Mouse (Mus musculus): ENCODE results near the gene Magi2.
"Not testable (repeated sequence)": the region's sequence is repeated elsewhere in the genome, so short reads cannot be mapped to it uniquely, and the experiment has no call there.

Gene Magi2

DNA sequence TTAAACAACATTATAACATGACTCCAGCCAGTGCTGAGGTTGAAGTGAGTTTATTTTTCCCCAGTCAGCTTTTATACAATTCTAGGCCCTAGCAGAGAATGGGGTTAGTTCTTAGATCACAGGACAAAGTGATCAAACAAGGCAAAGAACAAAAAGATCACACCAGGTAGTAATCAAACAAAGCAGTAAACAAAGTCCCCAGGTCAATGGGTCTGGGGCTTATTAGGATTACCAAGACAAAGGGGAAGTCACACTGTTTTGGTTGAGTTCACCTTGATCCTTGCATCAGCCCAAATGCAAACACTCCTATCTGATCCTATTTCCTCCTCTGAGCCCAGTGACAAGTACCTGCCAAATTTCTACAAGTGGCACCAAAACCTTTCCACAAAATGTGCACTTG lies 1190.5 kb downstream of the Magi2 start:
- no peak for DNase-seq

DNA sequence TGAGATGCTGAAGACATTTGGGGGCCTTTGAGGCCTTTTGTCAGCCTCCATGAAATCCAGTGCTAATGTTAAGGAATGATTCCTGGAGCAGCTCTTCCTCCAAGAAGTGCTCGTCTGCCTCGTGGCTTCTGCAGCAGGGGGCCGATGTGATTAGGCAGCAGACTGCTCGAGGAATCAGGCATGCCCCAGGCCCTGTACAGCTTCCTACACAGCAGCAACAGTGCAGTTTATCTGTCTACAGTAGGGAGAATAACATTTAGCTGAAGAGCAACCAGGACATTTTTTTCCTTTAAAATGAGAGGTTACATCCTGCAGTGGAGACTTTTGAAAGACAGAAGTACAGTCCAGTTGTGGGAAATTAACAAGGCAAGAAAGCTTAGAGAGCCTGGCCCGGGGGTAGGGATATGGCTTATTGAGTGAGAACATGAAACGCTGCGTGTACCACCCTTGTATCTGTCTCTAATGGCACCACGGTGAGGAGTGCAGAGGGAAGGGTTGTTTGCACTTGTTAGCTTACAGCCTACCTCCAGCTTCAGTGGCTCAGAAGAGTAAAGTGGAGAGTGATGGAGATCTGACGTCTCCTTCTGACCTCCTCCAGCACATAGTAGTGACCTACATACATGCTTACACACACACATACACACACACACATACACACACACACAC lies 1205.4 kb downstream of the Magi2 start:
- no peak for DNase-seq

DNA sequence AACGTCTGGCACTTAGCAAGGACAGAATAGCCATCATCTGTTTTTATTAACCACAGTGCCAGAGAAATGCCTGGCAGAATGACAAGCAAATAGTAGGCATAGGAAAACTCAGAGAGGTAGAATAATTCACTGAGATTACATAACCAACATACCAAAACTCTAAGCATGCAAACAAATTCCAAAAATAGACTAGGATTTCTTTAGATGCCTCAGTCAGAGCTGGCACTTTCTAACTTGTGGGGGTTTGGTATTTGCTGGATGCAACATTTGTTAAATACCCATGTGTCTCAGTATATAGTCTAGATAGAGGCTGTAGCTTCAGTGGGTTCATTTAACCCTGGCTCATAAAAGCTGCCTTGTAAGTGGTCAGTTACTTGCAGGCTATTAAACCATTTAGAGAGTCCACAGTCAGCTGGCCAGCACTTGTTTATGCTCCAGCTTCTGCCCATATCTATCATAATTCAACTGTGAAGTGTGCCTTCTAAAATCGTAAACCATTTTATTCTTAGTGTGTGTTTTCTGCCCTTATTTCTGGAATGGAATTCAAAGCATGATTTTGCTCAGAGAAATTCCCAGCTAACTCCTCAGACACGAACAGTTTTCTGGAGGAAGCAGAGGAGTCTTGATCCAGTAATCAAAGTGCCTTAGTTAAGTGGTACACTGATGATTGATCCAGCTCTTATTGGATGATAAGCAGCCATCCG lies 1219.8 kb downstream of the Magi2 start:
- no peak for DNase-seq

DNA sequence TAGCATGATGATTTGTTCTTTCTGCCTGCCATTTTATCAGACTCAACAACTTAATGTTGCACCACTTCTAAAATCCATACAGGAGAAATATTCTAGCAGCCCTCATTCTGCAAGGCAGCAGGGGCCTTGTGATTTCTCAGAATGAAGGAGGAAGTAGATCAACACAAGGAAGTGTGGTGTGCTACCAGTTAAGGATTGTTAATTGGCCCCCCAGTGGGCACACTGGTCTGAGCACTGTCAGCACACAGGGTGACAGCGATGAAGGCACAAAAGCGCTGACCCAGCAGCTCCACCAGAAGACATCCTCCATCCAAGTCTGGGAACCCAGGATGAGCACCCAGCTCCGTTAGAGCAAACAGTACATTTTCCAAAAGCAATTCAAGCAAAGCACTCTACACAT lies 1229.3 kb downstream of the Magi2 start:
- DNase-seq, result no peak

DNA sequence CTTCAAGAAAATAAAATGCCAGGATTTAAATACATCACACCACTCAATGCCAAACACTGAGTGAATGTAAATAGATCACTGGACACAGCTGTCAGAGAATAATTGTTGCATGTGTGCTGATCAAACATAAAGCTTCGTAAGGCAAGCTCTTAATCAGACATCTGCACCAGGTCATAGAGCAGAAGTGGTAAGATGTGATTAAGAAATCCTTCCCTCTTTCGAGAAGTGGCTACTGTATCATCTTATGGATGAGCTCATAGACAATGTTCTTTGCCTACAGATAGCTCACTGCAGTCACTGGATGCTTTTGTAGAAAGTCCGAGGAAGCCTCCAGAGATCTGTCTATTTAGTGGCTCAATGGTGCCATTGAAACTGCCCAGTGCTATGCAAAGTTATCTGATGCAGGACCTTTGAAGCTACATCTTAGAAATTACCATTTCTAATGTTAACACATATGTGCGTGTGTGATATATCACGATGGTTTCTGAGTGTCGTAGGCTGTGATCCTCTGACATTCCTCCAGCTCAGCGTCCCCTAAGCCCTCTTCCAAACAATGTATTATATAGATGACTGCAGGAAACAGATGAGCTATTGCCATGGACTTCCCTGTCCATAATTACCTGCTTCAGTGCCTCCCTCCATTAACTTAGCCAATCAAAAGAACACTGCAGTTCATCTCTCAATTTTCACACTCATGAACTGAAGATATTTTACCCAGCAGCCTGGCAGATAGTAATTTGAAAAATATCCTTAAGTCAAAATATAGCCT lies 1231.1 kb downstream of the Magi2 start:
- no peak for DNase-seq

DNA sequence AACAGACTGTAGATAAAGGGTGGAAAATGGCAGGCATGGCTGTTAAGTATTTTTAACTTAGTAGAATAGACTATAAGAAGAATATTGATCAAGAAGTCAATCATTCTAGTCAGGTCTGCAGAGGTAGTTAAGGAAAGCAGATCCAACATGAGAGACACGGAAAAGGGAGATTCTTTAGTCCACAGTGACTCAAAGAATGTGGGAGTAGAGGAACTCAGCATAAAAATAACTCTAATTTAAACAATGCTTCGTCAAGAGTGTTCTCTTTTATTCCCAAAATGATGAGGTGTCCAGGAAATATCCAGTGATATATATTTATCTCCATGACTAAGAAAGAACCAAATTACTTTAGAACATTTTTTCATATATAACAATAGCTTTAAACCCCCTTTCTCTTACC lies 1234.9 kb downstream of the Magi2 start:
- no peak for DNase-seq

DNA sequence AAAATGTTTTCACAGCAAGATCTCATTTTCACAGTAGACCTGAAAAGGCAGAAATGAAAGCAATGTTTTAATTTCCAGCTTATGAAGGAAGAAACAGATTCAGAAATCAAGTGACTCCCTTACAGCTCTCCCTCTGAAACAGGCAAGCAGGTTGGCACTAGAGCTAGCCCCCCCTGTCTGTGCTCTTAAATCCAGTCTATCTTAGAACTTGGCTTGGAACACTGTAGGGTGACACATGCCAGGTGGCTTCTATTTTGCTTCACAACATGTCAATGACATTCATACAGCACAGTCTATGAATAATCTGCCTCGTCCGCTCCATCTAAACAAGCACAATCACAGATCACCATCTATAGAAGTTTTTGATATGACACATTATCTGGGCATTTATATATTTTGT lies 1235.5 kb downstream of the Magi2 start:
- no peak for DNase-seq

DNA sequence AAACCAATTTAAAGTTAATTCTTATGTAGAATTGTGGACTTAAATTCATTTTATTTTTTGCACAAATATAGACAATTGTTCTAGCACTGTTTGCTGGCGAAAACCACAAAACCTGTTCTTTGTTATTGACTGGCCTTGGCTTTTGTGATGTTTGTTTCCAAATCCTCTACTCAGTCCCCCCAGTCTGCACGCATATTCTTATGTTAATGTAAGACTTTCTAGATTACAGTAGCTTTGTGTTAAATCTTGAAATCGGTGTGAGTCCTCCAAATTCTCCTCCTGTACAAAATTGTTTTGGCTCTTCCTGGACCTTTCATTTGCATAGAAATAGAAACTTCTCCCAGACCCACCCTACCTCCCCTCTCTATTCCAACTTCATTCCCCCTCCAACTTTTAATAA lies 1242.9 kb downstream of the Magi2 start:
- DNase-seq, result no peak

DNA sequence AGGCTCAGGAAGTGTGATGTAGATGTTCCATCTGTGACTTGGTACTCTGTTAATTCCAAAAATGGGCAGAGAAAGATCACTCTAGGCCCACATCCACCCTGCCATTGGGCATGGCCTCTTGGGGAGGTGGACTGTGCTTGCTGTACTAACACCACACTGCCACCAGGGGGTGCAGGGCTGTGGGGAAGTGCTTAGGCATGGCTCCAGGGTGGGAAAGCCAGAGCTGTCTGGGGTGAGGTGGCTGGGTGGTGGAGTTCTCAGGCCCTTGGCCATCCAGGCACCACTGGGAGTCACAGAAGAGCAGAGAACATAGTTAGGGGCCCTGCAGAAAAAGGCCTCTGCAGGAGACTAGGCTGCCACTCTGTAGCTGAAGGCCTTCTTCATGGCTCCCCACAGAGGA lies 1243.6 kb downstream of the Magi2 start:
- DNase-seq, result peak; percentile 36 to 38

DNA sequence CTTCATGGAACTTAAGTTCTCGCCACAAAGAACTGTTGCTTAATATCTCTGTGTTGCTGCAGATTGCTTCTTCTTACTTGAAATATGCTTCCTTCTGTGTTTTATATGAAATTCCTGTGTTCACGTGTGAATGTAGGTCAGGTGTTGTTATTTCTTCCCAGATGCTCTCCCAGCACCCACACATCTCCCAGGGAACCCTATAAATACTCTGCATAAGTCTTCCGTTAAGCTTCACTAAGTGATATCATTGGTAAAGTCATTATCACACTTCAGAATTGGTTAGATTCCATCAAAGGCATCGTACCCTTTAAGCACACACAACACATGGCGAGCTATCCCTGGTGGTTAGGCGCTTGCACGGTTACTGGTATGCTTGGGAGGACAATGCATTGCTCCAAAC lies 1257.7 kb downstream of the Magi2 start:
- no peak for DNase-seq

DNA sequence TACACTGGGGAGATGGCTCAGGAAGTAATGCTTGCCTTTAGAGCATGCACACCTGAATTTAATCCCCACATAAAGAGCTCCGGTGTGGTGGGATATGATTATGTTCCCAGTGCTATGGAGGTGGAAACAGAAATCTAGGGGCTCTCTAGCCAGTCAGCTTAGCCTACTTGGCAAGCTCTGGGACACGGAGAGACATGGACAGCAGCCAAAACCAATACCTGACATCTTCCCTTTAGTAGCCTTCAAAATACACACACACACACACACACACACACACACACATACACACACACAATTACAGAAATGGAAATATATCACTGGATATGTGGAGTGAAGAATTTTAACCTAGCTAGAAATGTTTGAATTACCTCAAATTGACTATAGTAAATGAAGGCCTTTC lies 1265.1 kb downstream of the Magi2 start:
- DNase-seq, result no peak

DNA sequence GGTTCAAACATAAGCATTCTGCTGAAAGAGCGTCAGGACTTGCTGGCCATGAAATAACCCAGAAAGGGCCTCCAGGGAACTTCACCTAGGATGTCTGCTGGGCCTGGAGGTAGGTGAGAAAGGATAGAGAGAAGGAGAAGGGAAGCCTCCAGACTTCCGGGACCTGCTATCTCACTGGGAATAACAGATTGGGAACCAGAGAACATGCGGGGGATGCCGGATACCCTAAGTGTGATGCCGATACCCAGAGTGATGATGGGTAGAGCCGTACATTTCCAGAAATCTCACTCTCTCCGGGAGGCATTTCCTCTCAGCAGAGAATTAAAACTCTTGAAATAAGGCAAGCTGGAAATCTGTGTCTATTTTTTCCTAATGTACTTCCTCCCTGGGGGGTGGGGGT lies 1265.8 kb downstream of the Magi2 start:
- DNase-seq, result no peak

DNA sequence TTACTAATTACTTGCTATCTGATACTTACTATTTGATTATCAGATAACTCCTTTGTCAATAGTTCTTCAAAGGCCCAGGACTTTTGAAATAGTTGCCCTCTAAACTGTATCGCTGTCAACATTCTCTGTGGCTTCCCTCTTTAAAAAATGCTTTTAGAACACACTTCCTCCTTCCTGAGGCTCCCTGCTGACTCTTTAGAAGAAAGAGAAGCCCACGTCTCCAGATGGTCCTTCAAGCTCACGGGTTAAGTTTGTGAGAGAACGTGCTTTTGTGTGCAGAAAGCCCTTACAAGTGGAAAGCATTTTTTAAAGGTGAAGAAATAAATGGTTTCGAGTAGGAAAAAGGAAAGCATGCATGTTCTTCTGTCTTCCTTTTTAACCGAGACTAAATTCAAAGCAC lies 1267.2 kb downstream of the Magi2 start:
- DNase-seq, result no peak

DNA sequence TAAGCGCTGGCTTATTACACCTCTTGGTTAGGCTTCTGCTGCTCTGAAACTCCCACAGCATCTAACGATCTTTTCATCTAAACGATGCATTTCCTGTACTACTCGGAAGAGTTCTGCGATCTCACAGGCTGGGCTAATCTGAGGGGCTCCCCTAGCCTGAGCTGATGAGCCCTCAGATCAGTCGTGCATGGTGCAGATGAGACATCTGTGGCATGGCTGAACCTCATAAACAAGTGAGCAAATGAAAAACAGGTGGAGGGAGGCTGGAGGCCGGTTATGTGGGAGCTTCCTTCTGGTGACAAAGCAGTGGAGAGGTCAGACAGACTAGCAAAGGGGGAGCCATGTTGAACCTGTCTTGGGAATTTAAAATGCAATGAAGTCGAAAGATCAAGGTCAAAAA lies 1270.1 kb downstream of the Magi2 start:
- DNase-seq, result no peak

DNA sequence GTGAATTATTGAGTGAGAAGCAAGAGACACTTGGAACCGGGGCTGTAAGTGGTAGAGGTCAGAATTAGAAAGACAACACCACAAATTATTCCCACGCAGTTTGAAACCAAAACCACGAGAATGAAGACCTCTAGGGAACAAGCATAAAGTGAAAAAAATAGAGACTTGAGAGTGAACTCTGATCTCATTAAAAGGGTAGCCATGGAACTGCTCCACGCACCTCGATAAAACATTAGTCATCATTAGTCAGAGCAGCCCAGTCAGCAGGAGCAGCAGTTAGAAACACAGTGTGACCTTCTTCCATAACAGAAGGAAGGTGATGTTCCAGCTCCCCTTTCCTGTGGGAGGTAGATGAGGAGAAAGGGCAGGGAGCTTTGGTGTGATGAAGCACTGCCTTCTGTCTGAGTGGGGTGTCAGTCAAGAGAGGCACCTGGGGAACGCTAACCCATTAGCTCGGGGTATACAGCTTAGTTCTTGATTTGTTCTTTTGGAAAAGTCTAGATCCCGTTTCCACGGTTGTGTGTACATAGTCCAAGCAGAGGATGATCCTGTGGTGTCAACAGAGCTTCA lies 1272.3 kb downstream of the Magi2 start:
- DNase-seq, result no peak

DNA sequence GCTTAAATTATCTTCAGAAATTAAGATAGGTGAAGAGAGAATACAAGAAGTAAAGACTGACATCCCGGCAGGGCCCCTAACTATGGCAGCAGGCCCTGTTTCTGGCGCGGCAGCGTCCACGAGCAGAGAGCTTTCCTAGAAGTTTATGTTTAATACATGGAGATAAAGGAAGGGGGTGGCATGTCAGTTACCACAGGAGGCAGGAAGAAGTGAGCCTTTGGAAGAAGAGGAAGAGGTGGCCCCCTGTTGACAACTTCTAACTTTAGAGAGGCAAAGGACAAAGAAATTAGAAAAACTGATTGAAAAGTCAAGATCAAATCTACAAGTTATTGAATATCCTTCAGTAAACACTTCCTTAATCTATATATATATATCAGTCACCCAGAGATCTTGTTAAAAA lies 1281.8 kb downstream of the Magi2 start:
- no peak for DNase-seq

DNA sequence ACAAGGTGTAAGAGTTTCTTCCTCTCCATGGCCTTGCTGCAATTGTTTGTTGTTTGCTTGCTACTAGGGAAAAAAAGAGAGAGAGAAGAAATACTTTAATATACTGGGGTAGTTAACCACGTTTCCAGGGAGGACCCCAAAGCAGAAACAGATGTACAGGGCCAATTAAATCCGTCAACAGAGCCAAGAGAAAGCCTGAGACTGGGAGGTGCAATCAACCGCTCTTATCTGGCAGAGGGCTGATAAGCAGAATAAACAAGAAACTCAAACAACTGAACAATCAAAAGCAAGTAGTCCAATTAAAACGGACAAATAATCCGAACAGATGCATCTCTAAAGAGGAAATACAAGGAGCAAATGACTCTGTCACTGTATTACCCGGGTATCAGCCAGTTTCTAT lies 1282.8 kb downstream of the Magi2 start:
- no peak for DNase-seq

DNA sequence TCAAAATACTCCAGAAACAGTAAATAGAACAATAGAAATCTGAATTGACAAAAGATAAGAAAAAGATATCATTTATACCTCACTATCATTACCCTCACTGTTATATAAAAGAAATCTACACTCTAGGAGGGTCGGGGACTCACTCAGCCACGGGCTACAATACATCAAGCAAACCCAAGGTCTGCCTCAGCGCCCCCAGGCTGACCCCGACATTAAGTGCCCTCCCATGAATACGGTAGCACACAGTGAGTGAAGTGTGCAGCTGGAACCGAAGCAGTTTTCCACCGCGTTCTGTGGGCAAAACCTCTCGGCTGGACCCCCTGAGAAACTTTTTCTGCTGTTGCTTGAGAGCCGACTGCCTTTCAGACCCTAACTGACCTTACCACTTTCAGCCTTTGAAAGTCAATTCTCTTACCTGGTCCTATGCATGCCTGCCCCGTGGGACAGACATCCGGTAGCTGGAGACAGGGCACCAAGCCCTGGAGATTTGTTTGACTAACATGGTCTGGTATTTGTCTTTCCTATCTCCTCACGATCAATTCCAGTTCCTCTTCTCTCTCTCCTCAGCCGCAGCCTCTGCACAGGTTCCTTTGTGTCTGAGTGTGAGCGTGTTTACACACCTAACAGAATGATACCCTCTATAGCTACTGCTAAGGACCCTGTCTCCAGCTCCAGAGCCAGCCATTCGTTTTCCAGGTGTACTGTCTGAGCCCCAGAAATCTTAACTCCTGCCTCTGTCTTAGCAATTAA lies 1285.7 kb downstream of the Magi2 start:
- DNase-seq, result no peak

DNA sequence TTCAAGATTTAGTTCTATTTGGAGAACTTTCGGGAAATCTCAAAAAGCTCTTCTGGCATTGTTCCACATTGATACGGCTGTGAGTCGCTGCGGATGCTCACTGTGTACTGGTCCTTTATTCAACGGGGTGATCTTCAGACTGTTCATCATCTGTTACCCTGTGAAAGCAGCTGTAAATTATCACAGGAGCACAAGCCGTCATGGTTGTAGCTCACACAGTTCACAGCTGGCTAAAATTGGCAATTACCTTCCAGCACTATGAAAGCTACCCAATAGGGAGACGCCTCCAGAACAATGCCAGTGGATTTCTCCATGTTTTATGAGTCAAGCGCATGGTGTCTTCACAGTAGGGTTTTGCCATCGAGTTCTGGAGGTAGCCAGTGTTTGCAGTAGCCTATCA lies 1294.8 kb downstream of the Magi2 start:
- no peak for DNase-seq

DNA sequence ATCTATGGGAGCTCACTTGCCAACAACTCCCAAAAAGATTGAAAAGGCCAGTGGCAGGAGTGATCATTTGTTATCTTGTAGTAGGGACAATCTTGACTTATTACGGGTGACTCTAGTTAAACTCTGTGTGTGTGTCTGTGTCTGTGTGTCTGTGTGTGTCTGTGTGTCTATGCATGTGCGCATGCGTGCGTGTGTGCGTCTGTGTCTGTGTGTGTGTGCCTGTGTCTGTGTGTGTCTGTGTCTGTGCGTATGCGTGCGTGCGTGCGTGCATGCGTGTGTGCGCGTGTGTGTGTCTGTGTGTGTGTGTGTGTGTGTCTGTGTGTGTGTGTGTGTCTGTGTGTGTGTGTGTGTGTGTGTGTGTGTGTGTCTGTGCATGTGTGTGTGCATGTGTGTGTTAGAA lies 1295.2 kb downstream of the Magi2 start:
- DNase-seq, result no peak

DNA sequence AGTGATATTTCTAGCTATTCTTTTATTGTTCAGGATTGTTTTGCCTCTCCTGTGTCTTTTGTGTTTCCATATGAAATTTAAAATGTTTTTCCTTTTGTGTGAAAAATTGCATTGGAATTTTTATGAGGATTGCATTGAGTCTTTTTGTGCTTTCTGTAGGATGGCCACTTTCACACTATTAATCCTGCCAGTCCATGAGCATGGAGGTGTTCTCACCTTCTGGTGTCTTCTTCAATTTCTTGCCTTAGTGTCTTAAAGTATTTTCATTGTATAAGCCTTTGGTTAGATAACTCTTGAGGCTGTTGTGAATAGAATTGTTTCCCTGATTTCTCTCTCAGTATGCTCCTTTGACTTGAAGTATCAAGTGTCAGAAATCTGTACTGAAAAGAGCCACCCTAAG lies 1296.9 kb downstream of the Magi2 start:
- no peak for DNase-seq

DNA sequence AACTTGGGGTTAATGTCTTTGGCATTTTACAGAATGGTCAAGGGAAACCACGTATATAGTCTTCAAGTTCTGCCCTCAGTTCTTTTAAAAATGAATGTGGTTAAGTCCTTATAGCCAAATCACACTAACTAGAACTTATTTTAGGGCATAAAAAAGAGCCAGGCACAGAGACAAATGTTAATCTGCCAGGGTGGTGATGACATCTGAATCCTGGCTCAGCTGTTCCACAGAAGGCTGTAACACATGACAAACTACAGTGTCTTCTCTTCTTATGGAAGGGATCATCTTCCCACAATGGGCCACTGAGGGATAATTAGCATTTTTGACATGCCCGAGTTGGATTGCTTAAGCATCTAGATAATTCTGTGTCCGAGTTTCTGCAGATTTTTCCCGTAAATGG lies 1299.8 kb downstream of the Magi2 start:
- DNase-seq, result not testable (repeated sequence)

DNA sequence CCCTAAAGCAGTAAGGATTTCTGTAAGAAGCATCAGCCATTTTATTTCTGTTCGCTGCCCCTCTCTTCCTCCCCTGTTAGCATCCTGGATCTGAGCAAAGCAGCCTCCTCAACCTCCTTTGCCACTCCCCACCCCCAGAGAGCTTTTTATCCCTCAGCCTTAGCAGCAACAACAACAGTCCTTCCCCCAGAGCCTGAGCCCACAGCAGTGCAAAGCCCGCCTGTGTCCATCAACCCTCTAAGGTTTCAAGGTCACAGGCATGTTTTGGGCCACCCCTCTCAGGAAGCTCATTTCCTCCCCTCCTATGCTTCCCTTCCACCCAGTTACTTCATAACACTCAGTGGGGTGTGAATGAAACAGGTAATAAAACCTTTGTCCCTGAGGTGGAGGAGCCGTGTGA lies 1309.7 kb downstream of the Magi2 start:
- DNase-seq, result no peak
